Mouse (Mus musculus) CH12.LX (cell line): ENCODE results near the gene Rag2.

Source experiments
- CTCF ChIP-seq, 2 experiments: IDR thresholded peaks in 1 of 2; conservative IDR thresholded peaks in 1 of 2; 2 replicates each; pipeline ENCODE4 v1.5.1; 2011 to 2012; ENCODE audit warnings: low read depth in 2 of 2, low read length in 2 of 2, improper control_type of control experiment in 1 of 2, inconsistent platforms in 1 of 2, mild to moderate bottlenecking in 1 of 2, moderate library complexity in 1 of 2
- EP300 ChIP-seq: IDR thresholded peaks from 2 replicates; pipeline ENCODE4 v1.6.1; 2011; ENCODE audit warnings: low read length, improper control_type of control experiment
- MAX ChIP-seq: IDR thresholded peaks from 2 replicates; pipeline ENCODE4 v1.6.1; 2011; ENCODE audit warnings: low read length, improper control_type of control experiment
- MEF2A ChIP-seq: IDR thresholded peaks from 2 replicates; pipeline ENCODE4 v1.6.1; 2014; ENCODE audit warnings: low read depth, mild to moderate bottlenecking, inconsistent platforms, low read length, improper control_type of control experiment, borderline replicate concordance
- POLR2A ChIP-seq: IDR thresholded peaks from 2 replicates; pipeline ENCODE4 v1.6.1; 2011; ENCODE audit warnings: low read depth, mild to moderate bottlenecking, improper control_type of control experiment, low read length
- TBP ChIP-seq: conservative IDR thresholded peaks from 2 replicates; pipeline ENCODE4 v1.6.1; 2011; ENCODE audit warnings: low read depth, low read length, improper control_type of control experiment
- UBTF ChIP-seq: IDR thresholded peaks from 2 replicates; pipeline ENCODE4 v1.6.1; 2012; ENCODE audit warnings: low read depth, mild to moderate bottlenecking, inconsistent platforms, low read length, improper control_type of control experiment, moderate library complexity
- USF1 ChIP-seq: IDR thresholded peaks from 2 replicates; pipeline ENCODE4 v1.6.1; 2014; ENCODE audit warnings: low read depth, mild to moderate bottlenecking, inconsistent platforms, low read length, improper control_type of control experiment
- ZKSCAN1 ChIP-seq: IDR thresholded peaks from 2 replicates; pipeline ENCODE4 v1.6.1; 2012; ENCODE audit warnings: low read depth, inconsistent platforms, low read length, improper control_type of control experiment, borderline replicate concordance

DNA sequence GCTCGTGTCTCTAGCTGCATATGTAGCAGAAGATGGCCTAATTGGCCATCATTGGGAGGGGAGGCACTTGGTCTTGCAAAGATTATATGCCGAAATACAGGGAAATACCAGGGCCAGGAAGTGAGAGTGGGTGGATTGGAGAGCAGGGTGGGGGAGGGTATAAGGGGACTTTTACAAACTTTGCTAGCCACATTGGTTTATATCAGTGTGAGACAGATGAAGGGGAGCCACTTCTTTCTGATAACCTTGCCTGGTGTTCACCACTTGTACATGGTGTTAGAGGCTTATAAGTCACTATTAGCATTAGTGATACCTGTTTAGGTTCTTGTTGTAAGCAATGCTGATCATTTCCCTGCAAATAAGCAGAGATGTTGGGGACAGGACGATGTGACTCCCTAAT lies 43.5 kb upstream of the Rag2 start:
- no peak for TF ChIP-seq USF1
- TF ChIP-seq POLR2A: no peak
- no peak for TF ChIP-seq UBTF
- no peak for TF ChIP-seq ZKSCAN1
- TF ChIP-seq MEF2A: no peak
- no peak for TF ChIP-seq CTCF (conservative IDR thresholded peaks at IDR 0.05 in 1 of 2, IDR thresholded peaks at IDR 0.05 in 1 of 2; ENCODE audit: low read depth in 2 of 2, low read length in 2 of 2)
- no peak for TF ChIP-seq EP300
- TF ChIP-seq TBP: no peak
- TF ChIP-seq MAX: no peak
